Mouse (Mus musculus) induced T-regulatory cell, adult 2 months (primary cell): ENCODE results near the gene Gm21983.

ENCODE experiments used
- DNase-seq: peaks from one replicate; pipeline ENCODE4 v3.0.0-alpha.2; 2012; ENCODE audit warnings: low read depth

Gene Gm21983

DNA sequence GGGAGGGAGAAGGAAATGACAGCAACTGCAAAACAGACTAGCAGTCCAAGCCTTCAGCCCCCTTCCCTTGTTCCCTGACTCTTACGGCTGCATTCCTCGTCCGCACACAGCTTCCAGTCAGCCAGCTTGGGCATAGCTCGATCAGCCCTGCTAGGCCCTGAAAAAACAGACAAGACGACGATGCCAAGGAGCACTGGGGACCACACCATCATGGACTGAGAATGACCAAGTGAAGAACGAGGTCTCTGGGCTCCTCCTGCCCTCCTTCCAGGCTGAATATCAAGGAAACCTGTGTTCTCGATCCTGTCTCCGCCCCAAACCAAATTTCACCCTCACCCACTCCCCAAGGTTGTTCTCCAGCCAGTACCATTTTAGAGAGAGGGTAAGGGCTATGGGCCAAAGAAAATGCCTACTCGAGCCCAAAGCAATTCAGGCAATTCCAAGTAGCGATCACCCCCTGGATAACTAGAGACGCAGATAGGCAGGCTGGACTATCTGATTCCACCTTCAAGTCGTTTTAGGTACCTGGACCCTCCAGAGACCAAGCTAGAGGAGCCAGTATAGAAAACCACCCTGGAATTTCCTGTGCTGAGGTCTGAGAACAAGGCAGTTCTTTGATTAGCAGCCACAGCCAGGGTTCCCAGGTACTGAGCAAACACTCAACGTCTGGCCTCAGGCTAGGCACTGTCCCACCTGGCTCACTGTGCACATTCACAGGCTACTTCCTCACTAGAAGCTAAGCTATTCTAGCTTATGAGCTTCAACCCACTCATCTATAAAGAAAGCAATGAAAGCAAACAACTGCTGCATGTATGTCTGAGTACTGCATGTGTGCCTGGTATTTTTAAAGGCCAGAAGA is at the start of gene Gm21983, which contains the start of gene Mia:
Gene Gm21983 (minus strand): TSS at position 250 of the 859 bp plus-strand sequence.
Gene Mia (minus strand): TSS at position 321 of the 859 bp plus-strand sequence.
- DNase-seq: no peak

- DNase-seq: no peak
Measured at GRCm38 (mm10) chr7:27228865-27229264, 48.0 kb upstream of the Gm21983 start.

- peak; percentile 98 for DNase-seq
Measured at GRCm38 (mm10) chr7:27228281-27228821, 47.5 kb upstream of the Gm21983 start, which contains the start of gene Itpkc. TSS of gene Itpkc (minus strand) at chr7:27228661.

GRCm38 (mm10) chr7:27227676-27228075 is 46.8 kb upstream of the Gm21983 start:
- peak; percentile 40 for DNase-seq

GRCm38 (mm10) chr7:27227276-27227675 is 46.4 kb upstream of the Gm21983 start:
- no peak for DNase-seq

GRCm38 (mm10) chr7:27224877-27225575 is 44.1 kb upstream of the Gm21983 start:
- DNase-seq: no peak

DNA sequence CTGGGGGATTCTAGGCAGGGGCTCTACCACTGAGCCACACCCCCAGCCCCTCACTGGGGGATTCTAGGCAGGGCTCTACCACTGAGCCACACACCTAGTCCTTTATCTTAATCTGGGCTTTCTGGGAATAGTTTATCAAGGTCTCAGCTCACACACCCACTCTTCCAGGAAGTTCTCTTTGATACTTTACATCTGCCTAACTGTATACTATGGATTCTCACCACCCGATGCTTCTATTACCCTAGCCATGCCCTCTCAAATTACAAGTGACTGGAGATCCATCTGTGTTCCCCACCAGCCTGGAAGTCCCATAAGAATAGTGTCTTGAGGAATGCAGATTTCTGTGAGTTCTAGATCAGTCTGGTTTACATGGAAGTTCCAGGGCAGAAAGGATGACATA is 41.7 kb upstream of the Gm21983 start:
- DNase-seq: no peak

DNA sequence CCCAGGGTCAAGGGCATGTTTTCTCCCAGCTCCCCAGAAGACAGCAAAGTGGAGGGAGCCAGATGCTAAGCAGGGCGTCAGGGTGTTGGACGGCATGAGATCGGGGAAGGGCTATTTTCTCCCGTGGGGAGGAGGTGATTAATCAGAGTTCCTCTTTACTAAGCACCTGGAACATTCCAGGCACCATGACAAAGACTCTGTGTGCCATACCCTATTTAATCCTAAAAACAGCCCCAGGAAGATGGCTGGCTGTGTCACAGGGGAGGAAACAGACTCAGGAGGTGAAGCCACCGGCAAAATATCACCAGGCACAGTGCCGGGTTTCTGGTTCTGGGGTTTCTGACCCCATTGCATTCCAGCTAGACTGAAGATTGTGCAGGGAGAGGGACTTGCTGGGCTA is 41.1 kb upstream of the Gm21983 start:
- DNase-seq: no peak

- DNase-seq: no peak
Measured at GRCm38 (mm10) chr7:27219937-27220336, 39.1 kb upstream of the Gm21983 start.

DNA sequence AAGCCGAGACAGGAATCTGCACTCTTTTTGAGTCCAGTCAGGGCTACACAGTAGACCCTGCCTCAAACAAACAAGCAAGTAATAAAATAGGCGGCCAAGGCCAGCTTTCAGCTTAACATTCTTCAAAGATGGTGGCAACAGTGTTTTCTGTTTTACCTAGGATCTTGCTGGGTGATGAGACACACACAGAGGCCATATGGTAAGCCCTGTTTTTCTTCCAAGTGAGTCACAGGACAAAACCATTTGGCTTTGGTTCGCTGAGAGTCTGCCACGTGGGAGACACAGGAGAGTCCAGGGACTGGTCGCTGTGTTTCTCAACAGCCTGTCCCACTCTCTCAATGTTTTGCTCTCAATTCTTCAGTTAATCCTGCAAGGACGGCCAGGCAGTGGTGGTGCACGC is 37.7 kb upstream of the Gm21983 start:
- no peak for DNase-seq

DNA sequence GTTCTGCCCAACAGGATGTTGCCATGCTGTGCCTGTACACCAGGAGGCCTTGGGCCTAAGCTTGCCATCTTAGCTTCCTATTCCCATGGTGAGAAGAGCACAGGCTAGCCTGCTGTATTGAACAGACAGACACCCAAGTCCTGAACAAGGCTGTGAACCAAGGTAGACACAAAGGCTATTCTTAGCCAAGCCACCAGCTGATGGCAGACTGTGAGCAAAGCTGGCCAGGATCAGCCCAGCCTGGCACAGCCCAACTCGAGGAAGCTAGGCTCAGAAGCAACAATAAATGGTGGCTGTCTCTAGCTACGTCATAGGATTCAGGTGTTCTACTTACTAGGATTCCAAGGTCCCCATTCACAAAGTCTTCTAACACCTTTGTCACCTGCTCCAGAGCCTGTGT is 31.7 kb upstream of the Gm21983 start:
- no peak for DNase-seq

DNA sequence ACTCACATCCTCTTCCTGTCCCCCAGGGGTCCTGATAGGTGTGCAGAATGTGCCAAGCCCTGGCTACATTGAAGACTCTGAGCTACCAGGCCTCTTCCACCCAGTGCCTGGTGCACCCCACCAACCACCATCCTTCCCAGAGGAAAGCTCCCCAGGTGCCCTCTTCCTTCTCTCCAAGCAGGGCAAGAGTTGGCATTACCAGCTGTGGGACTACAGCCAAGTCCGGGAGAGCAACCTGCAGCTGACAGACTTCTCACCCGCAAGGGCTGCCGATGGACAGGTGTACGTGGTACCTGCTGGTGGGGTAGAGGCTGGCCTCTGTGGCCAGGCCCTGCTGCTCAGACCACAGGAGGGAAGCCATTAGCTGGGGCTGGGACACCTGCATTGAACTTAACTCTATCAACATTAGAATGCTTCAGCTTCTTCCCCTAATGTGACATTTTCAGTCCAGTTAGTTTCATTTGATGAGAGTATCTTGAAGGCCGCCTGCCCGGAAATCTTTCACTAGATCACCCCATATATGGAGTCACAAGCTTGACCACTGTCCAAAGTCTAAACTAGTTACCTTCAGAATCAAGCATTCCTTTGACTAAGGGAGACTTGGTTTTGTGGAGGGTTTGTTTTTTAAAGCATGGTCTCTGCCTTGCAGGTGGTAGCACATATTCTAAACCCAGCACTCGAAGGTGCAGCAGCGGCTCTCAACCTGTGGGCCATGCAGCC is 23.0 kb upstream of the Gm21983 start:
- no peak for DNase-seq

GRCm38 (mm10) chr7:27198779-27199178 is 17.9 kb upstream of the Gm21983 start:
- no peak for DNase-seq

GRCm38 (mm10) chr7:27198355-27198754 is 17.5 kb upstream of the Gm21983 start:
- DNase-seq: no peak

DNA sequence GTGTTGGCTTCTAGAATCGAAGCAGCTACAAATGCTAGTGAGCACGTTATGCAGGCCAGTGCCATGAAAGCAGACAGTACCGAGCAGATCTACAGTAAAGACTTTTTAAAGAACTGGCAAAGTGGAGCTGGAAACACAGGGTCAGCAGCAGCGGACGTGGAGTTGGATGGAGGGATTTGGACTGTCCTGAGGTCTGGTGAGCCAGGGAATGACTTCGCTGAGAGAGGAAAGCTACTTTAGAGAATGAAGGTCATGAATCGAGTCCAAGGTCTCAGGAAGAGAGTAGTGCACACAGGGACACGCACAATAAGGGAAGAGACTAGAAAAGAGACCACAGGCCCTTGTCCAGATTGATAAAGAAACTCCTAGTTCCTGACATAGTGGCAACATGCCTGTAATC is 16.7 kb upstream of the Gm21983 start:
- no peak for DNase-seq

DNA sequence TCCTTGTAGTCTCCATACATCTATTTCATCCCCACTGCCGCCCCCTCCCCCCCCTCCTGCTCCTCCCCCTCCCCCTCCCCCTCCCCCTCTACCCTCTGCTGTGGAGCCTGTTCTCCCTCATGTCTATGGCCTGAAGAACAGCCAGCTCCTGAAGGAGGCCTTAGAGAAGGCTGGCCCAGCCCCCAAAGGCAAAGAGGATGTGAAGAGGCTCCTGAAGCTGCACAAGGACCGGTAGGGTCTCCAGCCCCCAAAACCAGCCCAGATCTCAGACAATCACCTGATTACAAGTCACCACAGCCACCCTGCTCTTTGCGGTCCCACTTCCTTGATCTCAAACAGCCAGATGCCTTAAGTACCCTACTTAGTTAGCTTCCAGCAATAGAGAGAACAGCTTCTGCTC is 16.2 kb upstream of the Gm21983 start:
- DNase-seq: peak; percentile 12

DNA sequence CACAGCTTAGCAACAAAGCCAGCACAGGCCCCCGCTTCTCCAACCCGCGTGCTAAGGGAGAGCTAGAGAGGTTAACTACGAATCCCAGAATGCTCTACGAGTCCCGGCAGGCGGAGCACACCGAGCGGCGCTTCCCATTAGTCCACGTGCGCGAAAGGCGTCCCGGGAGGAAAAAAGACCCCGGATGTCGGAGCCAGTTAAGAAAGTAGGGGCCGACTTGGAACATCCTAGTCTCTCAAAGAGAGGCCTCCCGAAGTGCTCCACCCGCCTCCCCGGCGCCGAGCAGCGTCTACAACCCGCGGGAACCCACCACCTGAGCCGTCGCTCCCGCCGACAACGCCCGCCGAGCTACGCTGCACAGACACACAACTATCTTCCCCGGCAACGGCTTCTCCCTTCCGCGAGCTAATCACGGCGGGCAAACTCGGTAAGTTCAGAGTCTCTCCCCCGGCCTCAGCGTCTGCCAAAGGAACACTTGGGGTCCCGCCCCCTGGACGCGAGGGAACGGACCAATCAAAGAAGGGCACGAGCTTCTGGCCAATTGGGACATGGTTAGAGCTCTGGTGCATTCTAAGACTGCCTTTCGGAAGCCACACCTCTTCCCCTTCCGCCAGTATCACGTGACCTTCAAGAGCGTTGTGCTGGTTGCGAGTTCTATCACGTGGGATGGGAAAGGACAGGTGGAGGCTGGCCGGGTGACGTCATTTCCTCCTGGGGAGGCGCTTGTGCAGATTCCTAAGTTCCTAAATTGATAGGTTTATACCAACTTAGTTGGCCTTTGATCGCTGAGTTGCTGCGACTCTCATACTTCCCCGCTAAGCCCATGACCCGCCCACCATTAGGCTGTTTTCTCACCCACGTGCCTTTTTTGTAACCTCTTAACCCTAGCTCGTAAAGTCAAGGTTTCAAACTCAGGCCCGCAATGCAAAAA is 15.1 kb upstream of the Gm21983 start, which contains the start of the genes BC024978 and Snrpa:
Gene BC024978 (plus strand): TSS at position 101 of the 931 bp plus-strand sequence.
Gene Snrpa (minus strand): TSS at position 591 of the 931 bp plus-strand sequence.
- peak; percentile 99 for DNase-seq

GRCm38 (mm10) chr7:27193731-27194130 is 12.8 kb upstream of the Gm21983 start:
- no peak for DNase-seq

- DNase-seq: no peak
Measured at GRCm38 (mm10) chr7:27192434-27192833, 11.5 kb upstream of the Gm21983 start.

DNA sequence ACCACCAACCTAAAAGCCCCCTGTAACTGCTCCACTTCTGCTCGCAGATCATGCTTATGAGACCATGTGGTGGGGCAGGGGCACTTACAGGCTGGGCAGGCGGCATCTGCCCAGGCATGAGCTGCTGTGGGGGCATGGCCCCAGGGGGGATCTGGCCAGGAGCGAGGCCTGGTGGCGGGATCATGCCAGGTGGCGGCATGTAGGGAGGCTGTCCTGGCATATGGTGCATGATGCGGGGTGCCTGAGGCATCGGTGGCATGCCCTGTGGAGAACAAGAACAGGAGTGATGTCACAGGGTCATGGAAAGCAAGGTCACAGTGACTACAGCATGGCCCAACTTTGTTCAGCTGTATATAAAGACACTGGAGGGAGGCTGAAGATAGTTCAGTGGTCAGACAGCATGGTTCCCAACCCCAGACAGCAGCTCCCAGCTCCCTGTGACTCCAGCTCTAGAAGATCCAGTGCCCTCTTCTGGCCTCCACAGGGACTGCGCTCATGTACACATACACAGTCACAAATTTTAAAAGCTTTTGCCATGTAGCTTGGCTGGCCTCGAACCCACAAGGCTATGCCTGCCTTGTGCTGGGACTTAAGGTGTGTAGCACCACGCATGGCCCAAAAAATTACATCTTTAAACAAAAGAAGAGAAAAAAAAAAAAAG is 8.5 kb upstream of the Gm21983 start:
- peak; percentile 34 for DNase-seq
